Mouse (Mus musculus) heart, postnatal 0 days (tissue): ENCODE results near the gene Clec2l.

ENCODE experiments used
- CTCF ChIP-seq: IDR thresholded peaks from 2 replicates; pipeline ENCODE4 v1.5.1; 2016; ENCODE audit warnings: antibody characterized with exemption, control low read depth, low read depth
- EP300 ChIP-seq: IDR thresholded peaks from 2 replicates; pipeline ENCODE4 v1.6.1; 2016; ENCODE audit warnings: antibody characterized with exemption, low read depth

DNA sequence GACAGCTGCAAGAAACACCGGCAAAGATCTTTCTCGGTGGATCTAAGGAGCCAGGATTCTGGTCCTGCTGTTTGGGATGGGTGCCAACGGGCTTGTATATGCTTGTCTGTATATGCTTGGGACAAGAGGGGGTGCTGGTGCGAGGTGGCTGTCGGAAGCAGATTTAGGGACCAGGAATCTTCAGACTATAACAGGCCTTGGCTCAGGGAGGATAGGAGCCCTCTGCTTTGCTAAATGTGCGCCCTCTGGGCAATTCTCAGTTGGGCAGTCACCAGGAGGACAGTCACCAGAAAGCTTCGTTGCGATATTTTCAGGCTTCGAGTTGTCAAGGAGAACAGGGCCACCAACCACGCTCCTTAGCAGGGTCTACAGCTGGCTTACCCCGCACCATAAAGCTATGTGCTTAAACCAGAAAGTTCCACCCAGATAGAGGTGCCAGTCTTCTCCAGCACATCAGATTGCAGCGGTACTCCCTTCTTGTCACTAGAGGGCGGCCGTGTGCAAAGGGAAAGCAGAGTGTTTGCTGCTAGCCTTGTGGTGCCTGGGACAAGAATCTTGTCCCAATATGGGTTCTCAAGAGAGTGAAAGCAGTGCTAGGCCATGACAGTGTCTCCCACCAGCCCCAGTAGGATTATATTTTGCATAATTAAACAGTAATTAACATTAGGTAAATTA lies 12.5 kb upstream of the Clec2l start:
- no peak for TF ChIP-seq EP300
- peak; percentile 96 for TF ChIP-seq CTCF
